Comparison of ENCODE assay signal across 32 mouse cellular contexts in the genomic region with DNA sequence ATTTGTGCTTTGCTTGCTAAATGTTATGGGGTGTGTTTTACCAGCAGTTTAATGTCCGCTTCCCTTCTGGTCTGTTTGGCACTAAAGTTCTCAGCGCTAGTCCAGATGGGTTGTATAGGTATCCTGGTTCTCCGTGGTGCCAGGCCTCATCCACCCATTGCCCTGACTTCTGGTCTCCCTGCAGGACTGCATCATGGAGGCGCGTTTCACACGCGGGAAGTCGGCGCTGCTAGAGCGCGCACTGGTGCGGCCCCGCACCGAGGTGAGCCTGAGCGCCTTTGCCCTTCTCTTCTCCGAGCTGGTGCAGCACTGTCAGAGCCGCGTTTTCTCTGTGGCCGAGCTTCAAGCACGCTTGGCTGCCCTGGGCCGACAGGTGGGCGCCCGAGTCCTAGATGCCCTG. TPM values are rescaled to one million over a fixed set of nuclear protein-coding genes. Genes with fewer than 3 reads are reported as not detected.
DNase-seq lines count a peak whose midpoint lies in the region; ATAC-seq and TF ChIP-seq lines count a peak whose summit lies in the region.
"Had no signal": no experiment of that assay in that cellular context is flagged by ENCODE, and none has a peak within 500 bp of the region (broad histone marks: within the 10 kb centered on the region; RNA-seq: fewer than 3 reads in every experiment).

No protein-coding gene starts in this region.

- ATAC-seq in midbrain, embryonic 14.5 days (ENCODE audit: low FRiP score, low TSS enrichment) = no peak
- ATAC-seq: activated CD4-positive, CD25-positive, alpha-beta regulatory T cell, adult 4 months; forebrain, embryonic 14.5 days; forebrain, postnatal 0 days; hindbrain, embryonic 16.5 days; intestine, embryonic 15.5 days; Patski had no signal

- no peak for TF ChIP-seq POLR2A in cerebellum, adult 2 months (IDR thresholded peaks at IDR 0.05; ENCODE audit: borderline replicate concordance, insufficient read depth, low read length)

- no peak for TF ChIP-seq CTCF in cerebellum, adult 2 months (IDR thresholded peaks at IDR 0.05; ENCODE audit: borderline replicate concordance, insufficient read depth, low read depth, low read length)

- no peaks in the 10 kb centered on the region for H3K9me3 ChIP-seq in midbrain, embryonic 10.5 days (replicated peaks)
- H3K9me3 ChIP-seq in midbrain, embryonic 14.5 days (ENCODE audit: control insufficient read depth, low read length) = no peaks in the 10 kb centered on the region
- H3K9me3 ChIP-seq in ES-E14 (ENCODE audit: control insufficient read depth, insufficient read depth, low read depth, low read length) = no peaks in the 10 kb centered on the region
- H3K9me3 ChIP-seq: embryonic facial prominence, embryonic 12.5 days; embryonic facial prominence, embryonic 15.5 days; heart, embryonic 12.5 days; heart, embryonic 15.5 days; hindbrain, embryonic 13.5 days; intestine, embryonic 15.5 days had no signal

- H3K36me3 ChIP-seq in midbrain, embryonic 10.5 days = peaks cover 51% of the 10 kb centered on the region
- H3K36me3 ChIP-seq in midbrain, embryonic 14.5 days (ENCODE audit: control insufficient read depth, insufficient read depth, low read length) = peaks cover 42% of the 10 kb centered on the region
- peaks cover 10% of the 10 kb centered on the region for H3K36me3 ChIP-seq in ES-E14 (ENCODE audit: control insufficient read depth, insufficient read depth, low read length, poor library complexity, severe bottlenecking)

- H3K4me2 ChIP-seq in midbrain, embryonic 14.5 days (ENCODE audit: low read length) = no peak overlapping the region
- H3K4me2 ChIP-seq: embryonic facial prominence, embryonic 12.5 days; embryonic facial prominence, embryonic 15.5 days; heart, embryonic 12.5 days; heart, embryonic 15.5 days; hindbrain, embryonic 13.5 days; intestine, embryonic 15.5 days had no signal

- in situ Hi-C loops in ES-E14 (cut with MboI; ENCODE audit: low sequenced_read_pairs in 2 of 2, unreplicated experiment in 2 of 2) = loop anchor here in 1 of 2 experiments (10.0 kb wide), 1 partner anchor 394 kb away; no protein-coding TSS in a partner anchor

- WGBS in cerebellum, adult 2 months = 63% methylated on average over 23 of the region's 23 CpGs
- 96% methylated on average over 23 of the region's 23 CpGs for WGBS in midbrain, embryonic 10.5 days
- 96% methylated on average over 23 of the region's 23 CpGs for WGBS in midbrain, embryonic 14.5 days

- H3K27me3 ChIP-seq in cerebellum, adult 2 months (ENCODE audit: control insufficient read depth, insufficient read depth, low read length) = no peaks in the 10 kb centered on the region
- H3K27me3 ChIP-seq in midbrain, embryonic 10.5 days (ENCODE audit: low read depth, poor library complexity, severe bottlenecking) = no peaks in the 10 kb centered on the region
- no peaks in the 10 kb centered on the region for H3K27me3 ChIP-seq in midbrain, embryonic 14.5 days (ENCODE audit: control insufficient read depth, insufficient read depth, low read length)
- H3K27me3 ChIP-seq: embryonic facial prominence, embryonic 12.5 days; embryonic facial prominence, embryonic 15.5 days; heart, embryonic 12.5 days; heart, embryonic 15.5 days; hindbrain, embryonic 13.5 days; intestine, embryonic 15.5 days; Patski had no signal

- peak overlapping the region; percentile 5; the same call in 1 of the 2 replicates for H3K27ac ChIP-seq in cerebellum, adult 2 months (ENCODE audit: insufficient read depth, low read length)
- no peak overlapping the region for H3K27ac ChIP-seq in midbrain, embryonic 10.5 days (replicated peaks)
- no peak overlapping the region for H3K27ac ChIP-seq in midbrain, embryonic 14.5 days (replicated peaks; ENCODE audit: low read depth, low read length)
- H3K27ac ChIP-seq in ES-E14 (ENCODE audit: insufficient read depth, low read depth, low read length, poor library complexity, severe bottlenecking) = no peak overlapping the region
- H3K27ac ChIP-seq: embryonic facial prominence, embryonic 12.5 days; embryonic facial prominence, embryonic 15.5 days; gastrocnemius, adult 2 months; heart, embryonic 15.5 days; hindbrain, embryonic 10.5 days; hindbrain, embryonic 13.5 days; intestine, embryonic 15.5 days had no signal

- DNase-seq in cerebellum, adult 2 months = no peak
- DNase-seq in cerebellum, adult 11-12 months = no peak
- no peak for DNase-seq in midbrain, embryonic 10.5 days (ENCODE audit: low spot score)
- no peak for DNase-seq in midbrain, embryonic 14.5 days
- DNase-seq in ES-E14 (ENCODE audit: low read depth, low spot score) = no peak
- peak; percentile 51 for DNase-seq in ZHBTc4 (ENCODE audit: low read depth, low spot score)
- DNase-seq in MN1 (ENCODE audit: low spot score) = no peak
- no peak for DNase-seq in kidney, adult 9 months
- DNase-seq: adrenal gland, postnatal 25 days; B cell, adult 2 months; forebrain, postnatal 0 days; gastrocnemius, adult 2 months; gastrocnemius, postnatal 25 days; heart, postnatal 10 days; heart, postnatal 36 days; kidney, adult 11 months; kidney, adult 8-10 months had no signal

- H3K9ac ChIP-seq in midbrain, embryonic 14.5 days (replicated peaks; ENCODE audit: low read length) = no peak overlapping the region
- peak overlapping the region; percentile 63 for H3K9ac ChIP-seq in ES-E14 (ENCODE audit: insufficient read depth, low read depth, low read length, poor library complexity, severe bottlenecking)
- H3K9ac ChIP-seq: embryonic facial prominence, embryonic 12.5 days; embryonic facial prominence, embryonic 15.5 days; forebrain, postnatal 0 days; heart, embryonic 12.5 days; heart, embryonic 15.5 days; hindbrain, embryonic 13.5 days; intestine, embryonic 15.5 days had no signal

- peak overlapping the region; percentile 57 for H3K4me3 ChIP-seq in cerebellum, adult 2 months (replicated peaks; ENCODE audit: insufficient read depth, low read depth, low read length)
- H3K4me3 ChIP-seq in midbrain, embryonic 10.5 days = 0 out of 2 replicates have a peak overlapping the region, but pooled peaks have one; percentile 16
- H3K4me3 ChIP-seq in midbrain, embryonic 14.5 days (replicated peaks; ENCODE audit: low read depth, low read length) = no peak overlapping the region
- H3K4me3 ChIP-seq in ES-E14 (ENCODE audit: insufficient read depth in 1 of 2, low read depth in 1 of 2, low read length in 2 of 2, poor library complexity in 1 of 2, severe bottlenecking in 1 of 2) = peak overlapping the region; percentile 61 to 65
- H3K4me3 ChIP-seq: embryonic facial prominence, embryonic 12.5 days; embryonic facial prominence, embryonic 15.5 days; gastrocnemius, adult 2 months; heart, embryonic 12.5 days; heart, embryonic 15.5 days; hindbrain, embryonic 10.5 days; hindbrain, embryonic 13.5 days; intestine, embryonic 15.5 days had no signal

- H3K4me1 ChIP-seq in cerebellum, adult 2 months (ENCODE audit: control insufficient read depth, insufficient read depth, low read length) = peaks cover 26% of the 10 kb centered on the region
- H3K4me1 ChIP-seq in midbrain, embryonic 10.5 days = peaks cover 15% of the 10 kb centered on the region
- peaks cover 10% of the 10 kb centered on the region for H3K4me1 ChIP-seq in midbrain, embryonic 14.5 days (ENCODE audit: control insufficient read depth, insufficient read depth, low read length)
- H3K4me1 ChIP-seq in ES-E14 (ENCODE audit: control insufficient read depth in 2 of 2, insufficient read depth in 2 of 2, low read length in 2 of 2, poor library complexity in 1 of 2) = peaks cover 4 to 5% of the 10 kb centered on the region in 2 experiments; a peak in 3 of 4 replicates

TF ChIP-seq in ES-E14, 5 proteins besides CTCF, POLR2A, EP300 and RAD21:
- TF ChIP-seq ZC3H11A (IDR thresholded peaks at IDR 0.05; ENCODE audit: borderline replicate concordance, low read depth, low read length) (no peak), CHD2 (IDR thresholded peaks at IDR 0.05; ENCODE audit: low read depth, low read length) (no peak), MAFK (IDR thresholded peaks at IDR 0.05; ENCODE audit: insufficient read depth, low read depth, low read length) (no peak)

RNA-seq across cellular contexts. Expression of gene Trappc5, which starts 2.7 kb away (rescaled TPM):
- 50.2 and 56.0 TPM in 2 replicates for polyA plus RNA-seq in cerebellum, adult 2 months (2012; rRNA removed)
- polyA plus RNA-seq in midbrain, embryonic 10.5 days (2016; fragmentation: Nextera tagmentation; extraction: Ambion mirVana) = 47.2 and 48.8 TPM in 2 replicates
- polyA plus RNA-seq in midbrain, embryonic 14.5 days (2014; fragmentation: Nextera tagmentation; extraction: Ambion mirVana) = 48.0 and 56.9 TPM in 2 replicates
- 20.4 and 29.0 TPM in 2 replicates for total RNA-seq in ES-E14 (2012; rRNA removed)

RNA-seq across cellular contexts. Expression of gene Fcor, which starts 6.7 kb away (rescaled TPM):
- polyA plus RNA-seq in cerebellum, adult 2 months (2012; rRNA removed) = 40.0 and 46.6 TPM in 2 replicates
- polyA plus RNA-seq in midbrain, embryonic 10.5 days (2016; fragmentation: Nextera tagmentation; extraction: Ambion mirVana) = 9.2 and 10.0 TPM in 2 replicates
- 16.4 and 28.1 TPM in 2 replicates for polyA plus RNA-seq in midbrain, embryonic 14.5 days (2014; fragmentation: Nextera tagmentation; extraction: Ambion mirVana)
- 11.6 TPM in 2 replicates for total RNA-seq in ES-E14 (2012; rRNA removed)
- total RNA-seq: CH12.LX; gastrocnemius, adult 2 months had no signal
- polyA plus RNA-seq: activated CD4-positive, CD25-positive, alpha-beta regulatory T cell, adult 4 months had no signal

RNA-seq across cellular contexts. Expression of gene Mcemp1, which starts 13.3 kb away (rescaled TPM):
- polyA plus RNA-seq in cerebellum, adult 2 months (2012; rRNA removed) = 0.51 and 0.61 TPM in 2 replicates
- 0.07 and 0.15 TPM in 2 replicates for polyA plus RNA-seq in midbrain, embryonic 10.5 days (2016; fragmentation: Nextera tagmentation; extraction: Ambion mirVana)
- polyA plus RNA-seq in midbrain, embryonic 14.5 days (2014; fragmentation: Nextera tagmentation; extraction: Ambion mirVana) = 0.14 TPM in 1 of 2 replicates, not detected in the other
- total RNA-seq in ES-E14 (2012; rRNA removed) = 0.22 and 0.32 TPM in 2 replicates
- total RNA-seq: gastrocnemius, adult 2 months; gastrocnemius, postnatal 25 days had no signal
- polyA plus RNA-seq: forebrain, embryonic 14.5 days; heart, embryonic 12.5 days; Patski had no signal

RNA-seq across cellular contexts. Expression of gene Fcer2a, which starts 15.1 kb away (rescaled TPM):
- polyA plus RNA-seq in cerebellum, adult 2 months (2012; rRNA removed) = 0.47 and 0.82 TPM in 2 replicates
- 0.11 and 0.22 TPM in 2 replicates for polyA plus RNA-seq in midbrain, embryonic 10.5 days (2016; fragmentation: Nextera tagmentation; extraction: Ambion mirVana)
- polyA plus RNA-seq in midbrain, embryonic 14.5 days (2014; fragmentation: Nextera tagmentation; extraction: Ambion mirVana) = 0.32 and 0.38 TPM in 2 replicates
- total RNA-seq in ES-E14 (2012; rRNA removed) = 0.16 and 0.18 TPM in 2 replicates
- total RNA-seq: common myeloid progenitor, adult 5-6 weeks; forebrain, postnatal 0 days; gastrocnemius, adult 2 months; granulocyte monocyte progenitor cell, adult 5-6 weeks had no signal
- polyA plus RNA-seq: brain, embryonic 14.5 days; heart, embryonic 15.5 days had no signal

RNA-seq across cellular contexts. Expression of gene Retn, which starts 23.3 kb away (rescaled TPM):
- 0.32 and 0.46 TPM in 2 replicates for polyA plus RNA-seq in cerebellum, adult 2 months (2012; rRNA removed)
- polyA plus RNA-seq in midbrain, embryonic 10.5 days (2016; fragmentation: Nextera tagmentation; extraction: Ambion mirVana) = 0.20 and 0.21 TPM in 2 replicates
- 0.70 TPM in 1 of 2 replicates, not detected in the other for polyA plus RNA-seq in midbrain, embryonic 14.5 days (2014; fragmentation: Nextera tagmentation; extraction: Ambion mirVana)
- 0.45 and 0.74 TPM in 2 replicates for total RNA-seq in ES-E14 (2012; rRNA removed)
- total RNA-seq: CH12.LX; common myeloid progenitor, adult 5-6 weeks had no signal
- polyA plus RNA-seq: activated CD4-positive, CD25-positive, alpha-beta regulatory T cell, adult 4 months; embryonic facial prominence, embryonic 15.5 days; heart, embryonic 12.5 days; heart, embryonic 15.5 days; intestine, embryonic 15.5 days had no signal
